Mouse (Mus musculus) forebrain, embryonic 12.5 days (tissue): ENCODE data around the gene Styxl1. TPM values are rescaled to one million over a fixed set of nuclear protein-coding genes. Genes with fewer than 3 reads are reported as not detected.

Source experiments
- ATAC-seq: fragments of 200-750 bp; cut with Nextera tagmentation; 2 replicates; pipeline ENCODE4 v1.8.0; 2017; ENCODE audit warnings: moderate TSS enrichment; ENCODE audit not compliant: low FRiP score
- H3K27ac ChIP-seq: fragments of 300-500 bp; sonication (generic); 2 replicates; pipeline ENCODE4 v1.5.1; 2016; ENCODE audit warnings: mild to moderate bottlenecking
- H3K27me3 ChIP-seq: fragments of 300-500 bp; sonication (generic); 2 replicates; pipeline ENCODE4 v1.6.1; 2016; ENCODE audit warnings: mild to moderate bottlenecking
- H3K36me3 ChIP-seq: fragments of 300-500 bp; sonication (generic); replicated peaks from 2 replicates; pipeline ENCODE4 v1.6.1; 2016; ENCODE audit warnings: mild to moderate bottlenecking
- H3K4me1 ChIP-seq: fragments of 300-500 bp; sonication (generic); 2 replicates; pipeline ENCODE4 v1.6.1; 2016
- H3K4me2 ChIP-seq: fragments of 300-500 bp; sonication (generic); 2 replicates; pipeline ENCODE4 v1.6.1; 2016; ENCODE audit warnings: mild to moderate bottlenecking, moderate library complexity
- H3K4me3 ChIP-seq: fragments of 300-500 bp; sonication (generic); replicated peaks from 2 replicates; pipeline ENCODE4 v1.5.1; 2016; ENCODE audit warnings: mild to moderate bottlenecking
- H3K9ac ChIP-seq: fragments of 300-500 bp; sonication (generic); 2 replicates; pipeline ENCODE4 v1.6.1; 2016; ENCODE audit warnings: mild to moderate bottlenecking
- H3K9me3 ChIP-seq: fragments of 300-500 bp; sonication (generic); 2 replicates; pipeline ENCODE4 v1.6.1; 2016
- WGBS: fragments of 180-500 bp; shearing (Covaris S2); methylation state at CpG from one replicate; pipeline ENCODE4 v1.1.7; 2016; 5-methylcytosine and 5-hydroxymethylcytosine counted together
- polyA plus RNA-seq: library from polyadenylated mRNA; unstranded; fragments of >200 nt; fragmentation: Nextera tagmentation; extraction: Ambion mirVana; gene quantifications from 2 replicates; pipeline ENCODE4 v1.2.1, GENCODE M21; 2016

Styxl1 gene
- polyA plus RNA-seq, 1 experiment from 2014 or later, result 0.29 TPM

GRCm38 (mm10) chr5:135734057-135734680, 44.0 kb downstream of the Styxl1 start:
- Histone ChIP-seq H3K27ac (no peak overlapping the region), H3K9me3 (no peaks in the 10 kb centered on the region), H3K36me3 (peaks cover 88% of the 10 kb centered on the region), H3K4me3 (no peak overlapping the region), H3K9ac (no peak overlapping the region), H3K27me3 (no peaks in the 10 kb centered on the region), H3K4me1 (no peaks in the 10 kb centered on the region), H3K4me2 (no peak overlapping the region)
- ATAC-seq, result no peak
- WGBS, result 95% methylated on average over 42 of the region's 42 CpGs

- Histone ChIP-seq H3K36me3 (peaks cover 98% of the 10 kb centered on the region), H3K27ac (no peak overlapping the region)
- WGBS, result 89% methylated on average over 4 of the region's 4 CpGs
Measured at GRCm38 (mm10) chr5:135733071-135733470, 45.1 kb downstream of the Styxl1 start.

DNA sequence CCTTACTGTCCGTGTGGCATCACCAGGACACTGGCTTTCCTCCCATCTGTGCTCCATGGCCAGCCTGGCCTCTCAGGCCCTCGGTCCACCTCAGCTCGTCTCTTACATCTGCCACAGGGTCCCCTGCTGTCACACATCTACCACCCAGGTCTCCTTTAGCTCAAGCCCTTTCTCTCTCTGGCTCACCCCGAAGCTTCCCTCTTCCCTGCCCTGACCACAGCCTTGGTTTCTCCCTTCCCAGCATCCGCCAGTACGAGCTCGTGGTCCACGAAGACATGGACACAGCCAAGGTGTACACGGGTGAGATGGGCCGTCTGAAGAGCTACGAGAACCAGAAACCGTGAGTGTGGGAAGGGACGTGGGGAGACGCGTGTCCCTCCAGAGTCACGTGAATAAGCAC, 46.9 kb downstream of the Styxl1 start:
- Histone ChIP-seq H3K9me3 (no peaks in the 10 kb centered on the region), H3K36me3 (peaks cover 81% of the 10 kb centered on the region), H3K4me1 (peaks cover 16% of the 10 kb centered on the region), H3K27me3 (no peaks in the 10 kb centered on the region), H3K27ac (no peak overlapping the region), H3K4me2 (no peak overlapping the region), H3K4me3 (no peak overlapping the region), H3K9ac (no peak overlapping the region)
- ATAC-seq, result no peak
- 94% methylated on average over 16 of the region's 16 CpGs for WGBS

More at GRCm38 (mm10) chr5:135733071-135733470, 45.1 kb downstream of the Styxl1 start:
- H3K27me3 ChIP-seq, result no peaks in the 10 kb centered on the region
- no peaks in the 10 kb centered on the region for H3K9me3 ChIP-seq
- H3K4me2 ChIP-seq, result no peak overlapping the region
- no peak for ATAC-seq
- no peak overlapping the region for H3K4me3 ChIP-seq
- no peaks in the 10 kb centered on the region for H3K4me1 ChIP-seq
- H3K9ac ChIP-seq, result no peak overlapping the region

DNA sequence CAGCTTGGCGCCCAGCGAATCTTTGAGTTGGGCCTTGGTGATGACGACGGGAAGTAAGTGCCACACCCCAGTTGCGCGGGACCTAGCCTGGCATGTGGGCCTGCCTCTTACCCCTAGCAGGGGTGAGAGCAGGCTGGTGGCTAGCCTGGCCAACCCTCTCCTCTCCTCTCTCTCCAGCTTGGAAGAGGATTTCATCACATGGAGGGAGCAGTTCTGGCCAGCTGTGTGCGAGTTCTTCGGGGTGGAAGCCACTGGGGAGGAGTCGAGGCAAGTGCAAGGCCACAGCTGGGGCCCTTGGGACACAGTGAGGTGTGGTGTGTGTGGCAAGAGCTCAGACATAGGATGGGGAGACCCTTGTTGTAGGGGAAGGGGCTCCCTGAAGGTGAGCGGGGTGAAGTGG, 47.3 kb downstream of the Styxl1 start:
- Histone ChIP-seq H3K9ac (no peak overlapping the region), H3K9me3 (no peaks in the 10 kb centered on the region), H3K36me3 (peaks cover 77% of the 10 kb centered on the region), H3K4me2 (no peak overlapping the region), H3K27me3 (no peaks in the 10 kb centered on the region), H3K4me1 (peaks cover 20% of the 10 kb centered on the region), H3K27ac (no peak overlapping the region), H3K4me3 (no peak overlapping the region)
- ATAC-seq, result no peak
- 91% methylated on average over 10 of the region's 10 CpGs for WGBS

DNA sequence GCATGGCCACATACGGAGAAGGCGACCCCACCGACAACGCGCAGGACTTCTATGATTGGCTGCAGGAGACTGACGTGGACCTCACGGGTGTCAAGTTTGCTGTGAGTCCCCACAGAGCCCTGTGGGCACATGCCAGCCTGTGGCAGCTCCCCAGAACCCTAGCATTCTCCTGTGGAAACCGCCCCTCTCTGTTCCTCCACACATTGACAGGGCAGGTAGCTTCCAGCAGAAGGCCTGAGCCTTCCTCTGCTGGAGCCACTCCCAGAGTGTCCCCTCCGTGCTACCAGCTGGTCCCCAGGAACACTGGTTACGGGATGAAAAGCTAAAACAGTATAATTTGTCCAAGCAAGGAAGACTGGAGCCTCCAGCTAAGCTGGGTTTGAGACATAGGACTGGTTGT, 47.9 kb downstream of the Styxl1 start:
- Histone ChIP-seq H3K27me3 (no peaks in the 10 kb centered on the region), H3K4me1 (peaks cover 26% of the 10 kb centered on the region), H3K27ac (no peak overlapping the region), H3K9me3 (no peaks in the 10 kb centered on the region), H3K36me3 (peaks cover 71% of the 10 kb centered on the region), H3K4me3 (no peak overlapping the region), H3K9ac (no peak overlapping the region), H3K4me2 (no peak overlapping the region)
- ATAC-seq, result no peak
- WGBS, result 96% methylated on average over 10 of the region's 10 CpGs

- no peaks in the 10 kb centered on the region for H3K27me3 ChIP-seq
- no peak overlapping the region for H3K9ac ChIP-seq
- peaks cover 62% of the 10 kb centered on the region for H3K36me3 ChIP-seq
- H3K4me3 ChIP-seq, result no peak overlapping the region
- no peaks in the 10 kb centered on the region for H3K9me3 ChIP-seq
- H3K27ac ChIP-seq, result no peak overlapping the region
- peaks cover 36% of the 10 kb centered on the region for H3K4me1 ChIP-seq
- 96% methylated on average over 13 of the region's 13 CpGs for WGBS
- ATAC-seq, result no peak
- no peak overlapping the region for H3K4me2 ChIP-seq
Measured at GRCm38 (mm10) chr5:135729351-135729750, 48.8 kb downstream of the Styxl1 start.

DNA sequence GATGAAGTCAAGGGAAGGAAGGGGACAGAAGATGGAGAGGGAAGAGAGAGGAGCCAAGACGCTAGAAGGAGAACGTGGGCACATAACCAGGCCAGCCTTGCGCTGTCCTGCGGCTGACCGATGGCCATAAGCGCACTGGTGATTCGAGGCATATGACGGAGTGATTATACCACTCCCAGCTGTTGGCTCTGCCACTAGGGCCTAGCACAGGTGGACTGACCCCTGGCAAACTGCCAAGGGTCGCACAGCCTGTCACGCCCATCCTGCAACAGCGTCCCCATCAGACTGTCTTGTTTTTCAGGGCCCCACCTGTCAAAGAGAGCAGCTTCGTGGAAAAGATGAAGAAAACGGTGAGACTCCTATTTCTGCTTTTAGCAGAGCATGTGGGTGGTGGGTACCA, 49.8 kb downstream of the Styxl1 start:
- WGBS, result 93% methylated on average over 13 of the region's 13 CpGs
- H3K9ac ChIP-seq, result no peak overlapping the region
- no peak overlapping the region for H3K4me2 ChIP-seq
- H3K4me3 ChIP-seq, result no peak overlapping the region
- no peak for ATAC-seq
- H3K9me3 ChIP-seq, result no peaks in the 10 kb centered on the region
- no peak overlapping the region for H3K27ac ChIP-seq
- peaks cover 52% of the 10 kb centered on the region for H3K36me3 ChIP-seq
- peaks cover 46% of the 10 kb centered on the region for H3K4me1 ChIP-seq
- no peaks in the 10 kb centered on the region for H3K27me3 ChIP-seq

- no peaks in the 10 kb centered on the region for H3K27me3 ChIP-seq
- peaks cover 47% of the 10 kb centered on the region for H3K36me3 ChIP-seq
- H3K4me1 ChIP-seq, result peaks cover 50% of the 10 kb centered on the region
- ATAC-seq, result no peak
- H3K9me3 ChIP-seq, result no peaks in the 10 kb centered on the region
- no peak overlapping the region for H3K4me3 ChIP-seq
- H3K4me2 ChIP-seq, result no peak overlapping the region
- H3K9ac ChIP-seq, result no peak overlapping the region
- WGBS, result 89% methylated on average over 9 of the region's 9 CpGs
- no peak overlapping the region for H3K27ac ChIP-seq
Measured at GRCm38 (mm10) chr5:135727871-135728270, 50.3 kb downstream of the Styxl1 start.

GRCm38 (mm10) chr5:135726641-135727346, 51.4 kb downstream of the Styxl1 start:
- Histone ChIP-seq H3K27me3 (no peaks in the 10 kb centered on the region), H3K4me1 (peaks cover 51% of the 10 kb centered on the region), H3K9ac (peak overlapping the region; percentile 57), H3K36me3 (peaks cover 36% of the 10 kb centered on the region), H3K9me3 (no peaks in the 10 kb centered on the region), H3K27ac (peak overlapping the region; percentile 99), H3K4me2 (peak overlapping the region; percentile 63), H3K4me3 (peak overlapping the region; percentile 35)
- no peak for ATAC-seq
- 68% methylated on average over 2 of the region's 2 CpGs for WGBS

DNA sequence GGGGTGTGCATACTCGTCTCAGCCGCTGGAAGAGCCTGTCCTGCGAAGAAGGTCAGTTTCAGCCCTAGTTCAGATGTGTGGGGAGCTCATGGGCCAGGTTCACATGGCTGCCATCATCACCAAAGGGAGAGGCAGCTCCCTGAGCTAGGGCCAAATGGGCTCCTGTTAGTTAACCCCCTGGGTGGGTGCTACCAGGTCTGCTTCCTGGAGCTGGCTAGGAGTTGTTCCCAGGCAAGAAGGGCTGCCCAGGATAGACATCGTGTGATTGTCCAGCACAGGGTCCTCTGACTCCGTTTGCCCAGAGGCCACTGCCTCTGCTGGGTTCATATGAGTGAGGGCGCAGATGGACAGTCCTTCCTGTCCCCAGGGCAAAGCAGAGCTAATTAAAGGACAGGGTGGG, 52.2 kb downstream of the Styxl1 start:
- H3K36me3 ChIP-seq, result peaks cover 28% of the 10 kb centered on the region
- H3K27me3 ChIP-seq, result no peaks in the 10 kb centered on the region
- peaks cover 51% of the 10 kb centered on the region for H3K4me1 ChIP-seq
- no peak; the same call in 1 of the 2 replicates for ATAC-seq
- peak overlapping the region; percentile 35 for H3K4me3 ChIP-seq
- H3K9ac ChIP-seq, result peak overlapping the region; percentile 57
- 25% methylated on average over 6 of the region's 6 CpGs for WGBS
- H3K4me2 ChIP-seq, result peak overlapping the region; percentile 63
- peak overlapping the region; percentile 99 for H3K27ac ChIP-seq
- H3K9me3 ChIP-seq, result no peaks in the 10 kb centered on the region

- Histone ChIP-seq H3K4me2 (peak overlapping the region; percentile 63), H3K27me3 (no peaks in the 10 kb centered on the region), H3K36me3 (peaks cover 22% of the 10 kb centered on the region), H3K9ac (peak overlapping the region; percentile 57), H3K4me3 (peak overlapping the region; percentile 35), H3K27ac (peak overlapping the region; percentile 99), H3K4me1 (peaks cover 51% of the 10 kb centered on the region), H3K9me3 (no peaks in the 10 kb centered on the region)
- WGBS, result 2% methylated on average over 8 of the region's 8 CpGs
- peak; percentile 94 for ATAC-seq
Measured at GRCm38 (mm10) chr5:135725391-135725841, 52.8 kb downstream of the Styxl1 start.

DNA sequence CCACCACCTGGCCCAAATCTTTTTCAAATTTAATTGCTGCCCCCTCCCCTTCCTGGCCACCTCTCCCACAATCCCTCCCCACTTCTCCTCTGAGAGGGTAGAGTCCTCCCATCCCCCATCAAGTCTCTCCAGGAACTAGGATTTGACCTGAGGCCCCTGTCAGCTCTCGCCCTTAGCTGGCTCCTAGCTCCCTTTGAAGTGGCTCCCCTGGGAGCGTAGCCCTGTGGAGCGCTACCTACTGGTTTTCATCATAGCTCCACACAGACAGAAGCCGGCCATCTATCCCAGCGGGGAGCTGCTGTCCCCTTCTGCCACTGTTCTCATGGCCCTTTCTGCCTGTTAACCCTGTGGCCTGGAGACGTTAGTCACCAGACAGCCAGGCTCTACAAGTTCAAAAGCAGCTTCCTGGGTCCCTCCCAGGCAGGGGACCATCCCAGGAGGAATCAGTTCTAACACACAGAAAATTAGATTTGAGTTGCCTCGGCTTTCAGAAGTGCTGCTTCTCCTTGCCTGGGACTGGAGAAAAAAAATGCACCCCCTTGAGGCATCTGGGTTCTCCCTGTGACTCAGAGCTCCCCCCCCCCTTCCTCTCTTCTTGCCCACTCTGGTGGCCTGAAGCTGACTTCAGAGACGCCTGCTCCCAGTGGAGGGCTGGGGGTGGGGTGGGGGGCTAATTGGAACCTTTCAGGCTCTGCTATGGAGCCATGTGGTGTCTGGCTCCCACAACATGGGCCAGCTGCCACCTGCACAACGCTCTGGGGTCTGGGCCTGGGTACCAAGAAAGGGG, 53.5 kb downstream of the Styxl1 start:
- Histone ChIP-seq H3K4me1 (peaks cover 51% of the 10 kb centered on the region), H3K27me3 (no peaks in the 10 kb centered on the region), H3K9ac (peak overlapping the region; percentile 57), H3K4me2 (peak overlapping the region; percentile 63), H3K4me3 (peak overlapping the region; percentile 35; the same call in 1 of the 2 replicates), H3K27ac (peak overlapping the region; percentile 99), H3K9me3 (no peaks in the 10 kb centered on the region), H3K36me3 (peaks cover 18% of the 10 kb centered on the region)
- peak; percentile 86 for ATAC-seq
- 1% methylated on average over 9 of the region's 9 CpGs for WGBS
